Mouse (Mus musculus) limb, embryonic 10.5 days (tissue): Measurements from ENCODE around the gene St6gal1. TPM values are rescaled to one million over a fixed set of nuclear protein-coding genes. Genes with fewer than 3 reads are reported as not detected.

ENCODE experiments used
- DNase-seq: peaks from one replicate; pipeline ENCODE4 v3.0.0-alpha.2; 2017; ENCODE audit warnings: low spot score
- H3K27ac ChIP-seq: fragments of 300-500 bp; sonication (generic); 2 replicates; pipeline ENCODE4 v1.5.1; 2016; ENCODE audit warnings: mild to moderate bottlenecking
- H3K27me3 ChIP-seq: fragments of 300-500 bp; sonication (generic); 2 replicates; pipeline ENCODE4 v1.6.1; 2016; ENCODE audit warnings: low read depth, mild to moderate bottlenecking; ENCODE audit not compliant: poor library complexity, severe bottlenecking
- H3K36me3 ChIP-seq: fragments of 300-500 bp; sonication (generic); 2 replicates; pipeline ENCODE4 v1.6.1; 2016; ENCODE audit warnings: mild to moderate bottlenecking, moderate library complexity
- H3K4me1 ChIP-seq: fragments of 300-500 bp; sonication (generic); 2 replicates; pipeline ENCODE4 v1.6.1; 2016
- H3K4me3 ChIP-seq: fragments of 300-500 bp; sonication (generic); 2 replicates; pipeline ENCODE4 v1.5.1; 2016; ENCODE audit warnings: mild to moderate bottlenecking, moderate library complexity
- H3K9me3 ChIP-seq: fragments of 300-500 bp; sonication (generic); replicated peaks from 2 replicates; pipeline ENCODE4 v1.6.1; 2016; ENCODE audit warnings: mild to moderate bottlenecking
- WGBS: fragments of 180-500 bp; shearing (Covaris S2); methylation state at CpG from one replicate; pipeline ENCODE4 v1.1.7; 2016; 5-methylcytosine and 5-hydroxymethylcytosine counted together
- polyA plus RNA-seq: library from polyadenylated mRNA; unstranded; fragments of >200 nt; fragmentation: Nextera tagmentation; extraction: Ambion mirVana; gene quantifications from 2 replicates; pipeline ENCODE4 v1.2.1, GENCODE M21; 2016

St6gal1 gene
- polyA plus RNA-seq, 1 experiment from 2014 or later = 26.7 TPM

DNA sequence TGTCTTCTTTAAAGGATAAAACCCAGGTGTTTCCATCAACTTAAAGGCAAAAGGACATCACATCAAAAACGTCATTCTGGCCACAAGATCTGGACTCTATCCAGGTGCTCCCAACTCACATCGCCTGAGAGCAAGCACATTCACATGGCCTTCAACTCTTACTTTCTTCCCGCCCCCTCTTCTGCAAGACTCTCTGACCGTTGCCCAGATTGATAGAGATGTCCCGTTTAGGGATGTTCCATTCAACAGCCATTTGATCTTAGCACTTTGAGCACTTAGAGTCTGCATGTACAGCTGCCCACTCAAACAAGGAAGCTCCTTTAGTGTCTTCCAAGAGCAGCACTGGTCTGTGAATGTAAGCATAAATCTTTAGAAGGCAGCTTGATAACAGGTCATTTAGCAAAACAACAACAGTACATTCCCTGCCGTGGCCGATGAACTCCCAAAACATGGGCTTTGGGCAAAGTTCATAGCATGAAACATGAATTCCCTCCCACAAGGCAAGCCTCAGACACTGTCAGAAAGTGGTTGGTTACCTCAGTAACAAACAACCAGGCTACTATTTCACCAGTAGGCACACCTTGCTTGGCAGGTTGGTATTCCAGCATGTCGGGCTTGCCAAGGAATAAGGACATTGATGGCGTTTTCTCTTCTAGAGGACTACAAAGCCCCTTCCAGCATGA lies 32.8 kb upstream of the St6gal1 start:
- Histone ChIP-seq H3K36me3 (no peaks in the 10 kb centered on the region), H3K27ac (no peak overlapping the region), H3K9me3 (no peaks in the 10 kb centered on the region), H3K27me3 (no peaks in the 10 kb centered on the region), H3K4me1 (no peaks in the 10 kb centered on the region), H3K4me3 (no peak overlapping the region)
- DNase-seq = no peak
- WGBS = 81% methylated on average over 9 of the region's 9 CpGs

DNA sequence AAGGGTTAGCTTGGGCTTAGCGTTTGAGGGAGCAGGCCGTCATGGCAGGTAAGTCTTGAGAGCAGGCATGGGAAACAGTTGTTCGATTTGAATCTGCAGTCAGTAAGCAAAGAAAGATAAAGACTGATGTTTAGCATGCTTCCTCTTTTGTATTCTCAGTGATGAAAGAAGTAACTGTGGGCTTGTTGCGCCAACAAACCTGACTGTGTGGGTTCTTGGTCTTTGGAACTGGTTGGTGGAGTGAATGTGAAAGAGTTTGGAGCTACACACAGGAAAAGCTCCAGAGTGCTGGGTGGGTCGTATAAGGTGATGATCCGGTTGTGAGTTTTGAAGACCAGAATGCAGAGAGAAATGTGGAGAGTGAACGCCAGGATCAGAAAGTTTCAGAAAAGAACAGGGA lies 28.9 kb upstream of the St6gal1 start:
- Histone ChIP-seq H3K9me3 (no peaks in the 10 kb centered on the region), H3K27ac (no peak overlapping the region), H3K27me3 (no peaks in the 10 kb centered on the region), H3K4me1 (no peaks in the 10 kb centered on the region), H3K4me3 (no peak overlapping the region), H3K36me3 (no peaks in the 10 kb centered on the region)
- no peak for DNase-seq
- WGBS = 87% methylated on average over 7 of the region's 7 CpGs

- Histone ChIP-seq H3K36me3 (no peaks in the 10 kb centered on the region), H3K27ac (no peak overlapping the region), H3K9me3 (no peaks in the 10 kb centered on the region), H3K27me3 (no peaks in the 10 kb centered on the region), H3K4me3 (no peak overlapping the region), H3K4me1 (no peaks in the 10 kb centered on the region)
- DNase-seq = no peak
Observed at GRCm38 (mm10) chr16:23196296-23196695, 28.2 kb upstream of the St6gal1 start.

- H3K4me1 ChIP-seq = no peaks in the 10 kb centered on the region
- WGBS = 96% methylated on average over 6 of the region's 6 CpGs
- no peaks in the 10 kb centered on the region for H3K36me3 ChIP-seq
- no peaks in the 10 kb centered on the region for H3K27me3 ChIP-seq
- DNase-seq = no peak
- H3K4me3 ChIP-seq = no peak overlapping the region
- H3K27ac ChIP-seq = no peak overlapping the region
- no peaks in the 10 kb centered on the region for H3K9me3 ChIP-seq
Observed at GRCm38 (mm10) chr16:23196791-23197190, 27.7 kb upstream of the St6gal1 start.

- Histone ChIP-seq H3K4me3 (no peak overlapping the region), H3K9me3 (no peaks in the 10 kb centered on the region), H3K4me1 (no peaks in the 10 kb centered on the region), H3K27ac (no peak overlapping the region), H3K36me3 (no peaks in the 10 kb centered on the region), H3K27me3 (no peaks in the 10 kb centered on the region)
- DNase-seq = no peak
Observed at GRCm38 (mm10) chr16:23201498-23201897, 23.0 kb upstream of the St6gal1 start.

DNA sequence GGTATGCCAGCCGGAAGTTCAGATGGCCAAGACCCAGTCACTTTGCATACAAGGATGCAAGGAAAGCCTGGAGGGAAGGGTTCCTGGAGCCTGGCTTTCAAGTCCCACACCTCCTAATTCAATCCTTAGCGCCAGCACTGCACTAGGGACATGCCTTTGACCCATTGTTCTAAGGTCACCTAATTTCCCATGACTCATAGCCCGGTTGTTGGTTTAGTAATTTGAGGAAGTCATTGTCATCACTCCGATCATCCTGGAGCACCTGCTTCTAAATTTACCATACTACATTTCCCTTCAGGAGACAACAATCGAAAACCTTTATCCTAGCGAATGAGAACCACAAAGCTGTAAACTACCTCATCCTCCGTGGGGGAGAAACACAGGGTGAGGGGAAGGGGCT lies 10.2 kb upstream of the St6gal1 start:
- H3K27ac ChIP-seq = no peak overlapping the region
- H3K27me3 ChIP-seq = no peaks in the 10 kb centered on the region
- H3K4me1 ChIP-seq = peaks cover 6% of the 10 kb centered on the region; the same call in 1 of the 2 replicates
- 82% methylated on average over 7 of the region's 7 CpGs for WGBS
- no peaks in the 10 kb centered on the region for H3K36me3 ChIP-seq
- H3K9me3 ChIP-seq = no peaks in the 10 kb centered on the region
- no peak overlapping the region for H3K4me3 ChIP-seq
- DNase-seq = peak; percentile 14

- Histone ChIP-seq H3K4me3 (no peak overlapping the region), H3K9me3 (no peaks in the 10 kb centered on the region), H3K4me1 (peaks cover 6% of the 10 kb centered on the region; the same call in 1 of the 2 replicates), H3K27ac (no peak overlapping the region), H3K36me3 (no peaks in the 10 kb centered on the region), H3K27me3 (no peaks in the 10 kb centered on the region)
- DNase-seq = peak; percentile 15
- WGBS = 89% methylated on average over 5 of the region's 5 CpGs
Observed at GRCm38 (mm10) chr16:23215241-23215900, 9.2 kb upstream of the St6gal1 start.

GRCm38 (mm10) chr16:23216366-23216765 lies 8.2 kb upstream of the St6gal1 start:
- Histone ChIP-seq H3K27me3 (no peaks in the 10 kb centered on the region), H3K4me1 (peaks cover 6% of the 10 kb centered on the region; the same call in 1 of the 2 replicates), H3K9me3 (no peaks in the 10 kb centered on the region), H3K36me3 (no peaks in the 10 kb centered on the region), H3K4me3 (no peak overlapping the region), H3K27ac (no peak overlapping the region)
- peak; percentile 20 for DNase-seq
- 89% methylated on average over 9 of the region's 9 CpGs for WGBS

DNA sequence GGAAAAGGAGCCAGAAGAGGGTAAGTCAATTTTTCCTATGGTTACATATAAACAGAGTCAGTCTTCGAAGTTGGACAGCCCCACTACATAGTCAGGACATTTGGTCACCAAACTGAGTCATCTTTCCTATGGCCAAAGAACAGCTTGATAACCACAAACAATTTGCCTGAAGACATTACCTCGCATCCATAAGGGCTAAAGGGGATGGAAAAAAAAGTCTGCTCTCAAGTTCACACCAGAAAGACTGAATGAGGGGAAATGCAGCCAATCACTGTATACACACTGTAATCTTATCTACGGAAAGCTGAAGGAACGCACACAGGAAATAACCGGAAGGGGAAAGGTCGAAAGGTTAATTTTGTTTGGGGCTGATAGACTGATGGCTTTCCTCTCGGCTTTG lies 6.2 kb upstream of the St6gal1 start:
- no peak for DNase-seq
- 48% methylated on average over 7 of the region's 7 CpGs for WGBS
- no peaks in the 10 kb centered on the region for H3K9me3 ChIP-seq
- H3K27ac ChIP-seq = no peak overlapping the region
- no peak overlapping the region for H3K4me3 ChIP-seq
- H3K36me3 ChIP-seq = no peaks in the 10 kb centered on the region
- peaks cover 6% of the 10 kb centered on the region; the same call in 1 of the 2 replicates for H3K4me1 ChIP-seq
- no peaks in the 10 kb centered on the region for H3K27me3 ChIP-seq

- H3K9me3 ChIP-seq = no peaks in the 10 kb centered on the region
- WGBS = 79% methylated on average over 12 of the region's 12 CpGs
- H3K4me3 ChIP-seq = no peak overlapping the region
- no peaks in the 10 kb centered on the region for H3K27me3 ChIP-seq
- H3K27ac ChIP-seq = no peak overlapping the region
- H3K36me3 ChIP-seq = no peaks in the 10 kb centered on the region
- DNase-seq = no peak
- peaks cover 41% of the 10 kb centered on the region for H3K4me1 ChIP-seq
Observed at GRCm38 (mm10) chr16:23223166-23223870, 1.2 kb upstream of the St6gal1 start.

- WGBS = 38% methylated on average over 12 of the region's 12 CpGs
Observed at GRCm38 (mm10) chr16:23223871-23224469, 570 bp upstream of the St6gal1 start.

DNA sequence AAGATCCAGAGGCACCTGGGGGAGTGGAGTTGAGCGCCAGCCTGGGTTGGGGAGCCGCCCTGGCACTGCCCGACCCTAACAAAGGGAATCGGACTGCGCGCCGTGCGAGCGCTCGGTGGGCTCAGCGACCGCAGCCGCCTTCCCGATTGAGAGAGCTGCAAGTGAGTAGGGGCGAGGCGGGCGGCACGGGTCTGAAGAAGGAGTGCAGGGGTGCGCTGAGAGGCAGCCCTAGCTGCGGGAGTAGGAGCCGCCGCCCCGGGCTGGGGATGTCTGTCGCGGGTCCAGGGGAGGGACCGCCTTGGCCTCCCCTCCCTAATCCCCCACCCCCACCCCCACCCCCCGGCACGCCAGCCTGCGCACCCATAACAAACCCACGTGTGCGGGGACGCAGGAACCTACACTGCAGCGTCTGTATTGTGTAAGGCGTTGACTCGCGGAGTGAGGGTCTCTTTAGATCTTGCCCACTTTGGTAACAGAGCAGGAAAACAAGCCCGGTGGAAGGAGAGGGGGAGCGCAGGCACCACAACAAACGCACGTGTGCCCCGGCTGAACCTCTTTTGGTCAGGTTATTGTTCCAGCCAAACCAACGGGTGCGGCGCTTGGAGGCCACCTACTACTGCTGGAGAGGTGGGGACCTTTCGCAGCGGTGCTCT lies 655 bp downstream of the St6gal1 start:
- Histone ChIP-seq H3K4me1 (peaks cover 47% of the 10 kb centered on the region), H3K9me3 (no peaks in the 10 kb centered on the region), H3K4me3 (peak overlapping the region; percentile 85), H3K36me3 (no peaks in the 10 kb centered on the region), H3K27ac (peak overlapping the region; percentile 99), H3K27me3 (no peaks in the 10 kb centered on the region)
- under 1% methylated on average over 46 of the region's 46 CpGs for WGBS
- peak; percentile 83 for DNase-seq

More at GRCm38 (mm10) chr16:23223871-23224469, 570 bp upstream of the St6gal1 start:
- H3K36me3 ChIP-seq = no peaks in the 10 kb centered on the region
- peaks cover 42% of the 10 kb centered on the region for H3K4me1 ChIP-seq
- peak overlapping the region; percentile 85 for H3K4me3 ChIP-seq
- peak overlapping the region; percentile 99 for H3K27ac ChIP-seq
- no peaks in the 10 kb centered on the region for H3K9me3 ChIP-seq
- DNase-seq = no peak
- no peaks in the 10 kb centered on the region for H3K27me3 ChIP-seq
